Mouse (Mus musculus) cortical plate, adult 2 months (tissue): Measurements from ENCODE around the gene Itih2. TPM values are rescaled to one million over a fixed set of nuclear protein-coding genes. Genes with fewer than 3 reads are reported as not detected.

ENCODE experiments used
- H3K27ac ChIP-seq: fragments of 200-500 bp; 2 replicates; pipeline ENCODE4 v1.5.1; 2012; ENCODE audit warnings: low read length, control low read depth, inconsistent platforms; ENCODE audit not compliant: insufficient read depth
- H3K4me1 ChIP-seq: fragments of 200-500 bp; 2 replicates; pipeline ENCODE4 v1.6.1; 2011; ENCODE audit warnings: low read length; ENCODE audit not compliant: control insufficient read depth, insufficient read depth
- H3K4me3 ChIP-seq: fragments of 200-500 bp; 2 replicates; pipeline ENCODE4 v1.5.1; 2011; ENCODE audit warnings: mild to moderate bottlenecking, low read length, control low read depth; ENCODE audit not compliant: insufficient read depth
- CTCF ChIP-seq: fragments of 200-500 bp; IDR thresholded peaks from 2 replicates; pipeline ENCODE4 v1.5.1; 2011; ENCODE audit warnings: mild to moderate bottlenecking, control low read depth, low read length; ENCODE audit not compliant: insufficient read depth; ENCODE audit errors: extremely low read depth
- POLR2A ChIP-seq: fragments of 200-500 bp; IDR thresholded peaks from 2 replicates; pipeline ENCODE4 v1.6.1; 2011; ENCODE audit warnings: mild to moderate bottlenecking, low read length, control low read depth; ENCODE audit not compliant: insufficient read depth; ENCODE audit errors: extremely low read depth
- polyA plus RNA-seq: library from polyadenylated mRNA; depleted of rRNA; stranded (reverse); fragments of >200 nt; gene quantifications from 2 replicates; pipeline ENCODE4 v1.2.3, GENCODE M21; 2012; rRNA removed

Gene Itih2
- polyA plus RNA-seq, 1 experiment: 3.3 TPM

- peaks cover 3% of the 10 kb centered on the region; the same call in 1 of the 2 replicates for H3K4me1 ChIP-seq
- peak overlapping the region; percentile 61; the same call in 1 of the 2 replicates for H3K4me3 ChIP-seq
Measured at GRCm38 (mm10) chr2:10049456-10049855, 81.7 kb downstream of the Itih2 start.

GRCm38 (mm10) chr2:10048461-10048860 lies 82.7 kb downstream of the Itih2 start, which contains the start of gene Taf3:
Taf3 (minus strand) TSS chr2:10048596.
- H3K27ac ChIP-seq: no peak within 1 kb of the TSS
- H3K4me3 ChIP-seq: peak within 1 kb of the TSS; percentile 61
- H3K4me1 ChIP-seq: peaks cover 3% of the 10 kb centered on the region; the same call in 1 of the 2 replicates
- TF ChIP-seq POLR2A (0 out of 2 replicates have a peak, but pooled peaks have one; percentile 45), CTCF (no peak)

More at GRCm38 (mm10) chr2:10049456-10049855, 81.7 kb downstream of the Itih2 start:
- H3K27ac ChIP-seq: no peak overlapping the region
- TF ChIP-seq POLR2A (no peak), CTCF (no peak)

GRCm38 (mm10) chr2:10047758-10048436 lies 83.3 kb downstream of the Itih2 start:
- TF ChIP-seq CTCF (no peak), POLR2A (no peak)
- Histone ChIP-seq H3K4me3 (peak overlapping the region; percentile 61), H3K27ac (no peak overlapping the region), H3K4me1 (peaks cover 1% of the 10 kb centered on the region; the same call in 1 of the 2 replicates)

Other genes starting within 250 kb of the Itih2 start
- not detected in 2 replicates for gene 9230102O04Rik, start 241.9 kb downstream of the Itih2 start, polyA plus RNA-seq
- gene Gata3, start 241.4 kb downstream of the Itih2 start, polyA plus RNA-seq: 0.06 and 0.21 TPM in 2 replicates
- gene Taf3, start 82.8 kb downstream of the Itih2 start, polyA plus RNA-seq: 8.4 and 8.6 TPM in 2 replicates
- gene Atp5c1, start 50.9 kb downstream of the Itih2 start, polyA plus RNA-seq: 372 and 411 TPM in 2 replicates
- gene Kin, start 50.8 kb downstream of the Itih2 start, polyA plus RNA-seq: 9.9 and 12.3 TPM in 2 replicates
- 11.9 and 12.4 TPM in 2 replicates for gene Itih5, start 22.2 kb upstream of the Itih2 start, polyA plus RNA-seq
- gene Sfmbt2, start 239.1 kb upstream of the Itih2 start, polyA plus RNA-seq: 1.2 and 1.4 TPM in 2 replicates